8 mouse cellular contexts compared by ENCODE assay signal in genomic region chr5:49090122-49090680, GRCm38 (mm10).
DNase-seq lines count a peak whose midpoint lies in the region; ATAC-seq and TF ChIP-seq lines count a peak whose summit lies in the region.

No protein-coding gene starts in this region.

- H3K27me3 ChIP-seq in Patski, result peaks cover 8% of the 10 kb centered on the region
- no peaks in the 10 kb centered on the region for H3K27me3 ChIP-seq in forebrain, postnatal 0 days (ENCODE audit: insufficient read depth, low read length)
- no peaks in the 10 kb centered on the region for H3K27me3 ChIP-seq in hindbrain, embryonic 13.5 days

- 4% methylated on average over 6 of the region's 6 CpGs for WGBS in forebrain, postnatal 0 days
- 12% methylated on average over 6 of the region's 6 CpGs for WGBS in hindbrain, embryonic 13.5 days

- H3K9ac ChIP-seq in forebrain, postnatal 0 days, result no peak overlapping the region
- H3K9ac ChIP-seq in hindbrain, embryonic 13.5 days, result no peak overlapping the region

- peak; percentile 20 for DNase-seq in Patski (ENCODE audit: low read depth, low spot score)
- peak; percentile 79 for DNase-seq in cerebellum, adult 11-12 months
- peak; percentile 95 for DNase-seq in forebrain, postnatal 0 days
- peak; percentile 85 for DNase-seq in layer of hippocampus, adult 9-11 months
- DNase-seq in lung, postnatal 14 days, result peak; percentile 80
- DNase-seq in right cerebral cortex, adult 2 months (ENCODE audit: low spot score in 2 of 2), result peak; percentile 96 to 98

- peak; percentile 83 for TF ChIP-seq CTCF in Patski (IDR thresholded peaks at IDR 0.05)
- peak; percentile 97 for TF ChIP-seq CTCF in forebrain, postnatal 0 days (IDR thresholded peaks at IDR 0.05; ENCODE audit: low read depth)

- peak overlapping the region; percentile 31 for H3K4me2 ChIP-seq in forebrain, postnatal 0 days (ENCODE audit: low read depth)
- 0 out of 2 replicates have a peak overlapping the region, but pooled peaks have one; percentile 37 for H3K4me2 ChIP-seq in hindbrain, embryonic 13.5 days

- H3K4me1 ChIP-seq in forebrain, postnatal 0 days (ENCODE audit: insufficient read depth), result no peaks in the 10 kb centered on the region
- H3K4me1 ChIP-seq in hindbrain, embryonic 13.5 days (replicated peaks), result no peaks in the 10 kb centered on the region

- POLR2A ChIA-PET in Patski (lab: Charles Lee), result no interaction called here

- CTCF ChIA-PET in Patski (lab: Charles Lee), result interaction anchor here (0.9 to 1.7 kb wide), 6 partner anchors 8 to 274 kb away, joined by 3 to 5 read pairs (median 4); no protein-coding TSS in a partner anchor

- H3K36me3 ChIP-seq in forebrain, postnatal 0 days (ENCODE audit: insufficient read depth), result no peaks in the 10 kb centered on the region
- H3K36me3 ChIP-seq in hindbrain, embryonic 13.5 days, result no peaks in the 10 kb centered on the region

- in situ Hi-C loops in Patski (cut with MboI; ENCODE audit: low pct_unique_long_range_greater_than_20kb), result loop anchor here (25.0 kb wide), 1 partner anchor 872 kb away; no protein-coding TSS in a partner anchor

- H3K27ac ChIP-seq in forebrain, postnatal 0 days (ENCODE audit: low read depth, low read length), result no peak overlapping the region
- no peak overlapping the region for H3K27ac ChIP-seq in hindbrain, embryonic 13.5 days

- peak; percentile 92 for ATAC-seq in Patski
- ATAC-seq in forebrain, postnatal 0 days, result peak; percentile 94
- peak; percentile 75; the same call in 1 of the 2 replicates for ATAC-seq in hindbrain, embryonic 13.5 days (ENCODE audit: low FRiP score)
- no peak for ATAC-seq in erythroid progenitor cell, adult 5-6 weeks (replicated peaks; ENCODE audit: low FRiP score, poor library complexity, severe bottlenecking)

- H3K9me3 ChIP-seq in forebrain, postnatal 0 days (ENCODE audit: low read length), result no peaks in the 10 kb centered on the region
- no peaks in the 10 kb centered on the region for H3K9me3 ChIP-seq in hindbrain, embryonic 13.5 days

- H3K4me3 ChIP-seq in forebrain, postnatal 0 days (ENCODE audit: low read depth, low read length), result peak overlapping the region; percentile 15; the same call in 1 of the 2 replicates
- H3K4me3 ChIP-seq in hindbrain, embryonic 13.5 days, result no peak overlapping the region

Comparison
In these comparisons a context has a peak if more than half of its experiments do, and no peak if none do; other contexts are left out.
1. DNase-seq: peak in every context shown above with its lines; median percentile 97 in right cerebral cortex, adult 2 months; 95 in forebrain, postnatal 0 days; 85 in layer of hippocampus, adult 9-11 months; 80 in lung, postnatal 14 days; 79 in cerebellum, adult 11-12 months; 20 in Patski.